Mouse (Mus musculus): ENCODE data around the gene Ctr9.

DNA sequence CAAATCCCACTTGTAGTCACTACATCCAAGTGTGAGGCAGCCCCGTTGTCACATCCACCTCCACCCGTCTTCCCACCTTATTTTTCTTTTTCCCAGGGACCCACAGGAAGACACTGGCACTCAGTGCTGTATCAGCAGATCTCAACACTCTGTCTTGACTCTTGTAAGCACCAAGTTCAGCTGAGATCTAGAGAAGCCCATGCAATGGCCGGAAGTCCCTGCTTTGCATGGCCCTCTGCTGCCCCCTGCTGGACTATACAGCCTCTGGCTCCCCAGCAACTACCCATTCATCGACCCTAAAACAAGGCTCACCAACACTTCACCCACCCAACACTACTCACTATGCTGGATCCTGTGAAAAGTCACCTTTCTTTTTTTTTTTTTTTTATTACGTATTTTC is 13.9 kb upstream of the Ctr9 start:
- TF ChIP-seq GATA1 (IDR thresholded peaks at IDR 0.05; ENCODE audit: borderline replicate concordance, low read length) (no peak), FLI1 (IDR thresholded peaks at IDR 0.05; ENCODE audit: low read length) (0 out of 2 replicates have a peak, but pooled peaks have one; percentile 17)

Data from megakaryocyte, embryonic 14.5 days (primary cell).